Mouse (Mus musculus) embryonic fibroblast, embryonic 13.5 days (primary cell): ENCODE measurements at regions not wholly inside any gene's neighbourhood (a gene's known extent, or its start where the extent isn't known, plus 50 kb on each side); places are given as distances from the start of the nearest gene placed in this dataset.

Experiments
- CTCF ChIP-seq: IDR thresholded peaks from 2 replicates; pipeline ENCODE4 v1.5.1; 2011; ENCODE audit warnings: mild to moderate bottlenecking, control low read depth, low read length, moderate library complexity, borderline replicate concordance; ENCODE audit not compliant: insufficient read depth
- POLR2A ChIP-seq: IDR thresholded peaks from 2 replicates; pipeline ENCODE4 v1.6.1; 2011; ENCODE audit warnings: low read depth, mild to moderate bottlenecking, control low read depth, low read length, moderate library complexity

- TF ChIP-seq CTCF, result no peak
- no peak for TF ChIP-seq POLR2A
Measured at GRCm38 (mm10) chr3:41458156-41458555, 97.4 kb upstream of the Jade1 start.
